Mouse (Mus musculus): Measurements from ENCODE around the gene Gabarapl1.

Gene Gabarapl1

GRCm38 (mm10) chr6:129535723-129536122 is 2.8 kb downstream of the Gabarapl1 start:
- no peak for DNase-seq (ENCODE audit: low spot score in 2 of 2)

- DNase-seq (ENCODE audit: low spot score in 2 of 2) = no peak
These were observed 5.6 kb downstream of the Gabarapl1 start for GRCm38 (mm10) chr6:129538555-129538954.

- no peak for DNase-seq (ENCODE audit: low spot score in 2 of 2)
These were observed 9.0 kb downstream of the Gabarapl1 start for GRCm38 (mm10) chr6:129541931-129542330.

GRCm38 (mm10) chr6:129542540-129542939 is 9.6 kb downstream of the Gabarapl1 start:
- DNase-seq (ENCODE audit: low spot score in 2 of 2) = no peak

GRCm38 (mm10) chr6:129543709-129544606 is 11.0 kb downstream of the Gabarapl1 start:
- peak; percentile 44 to 74 for DNase-seq (ENCODE audit: low spot score in 2 of 2)

GRCm38 (mm10) chr6:129547277-129547676 is 14.3 kb downstream of the Gabarapl1 start:
- no peak for DNase-seq (ENCODE audit: low spot score in 2 of 2)

GRCm38 (mm10) chr6:129548009-129548408 is 15.0 kb downstream of the Gabarapl1 start:
- no peak for DNase-seq (ENCODE audit: low spot score in 2 of 2)

GRCm38 (mm10) chr6:129557298-129558023 is 24.5 kb downstream of the Gabarapl1 start:
- no peak for DNase-seq (ENCODE audit: low spot score in 2 of 2)

GRCm38 (mm10) chr6:129558946-129559640 is 26.1 kb downstream of the Gabarapl1 start:
- DNase-seq (ENCODE audit: low spot score in 2 of 2) = peak; percentile 58 to 82

- no peak for DNase-seq (ENCODE audit: low spot score in 2 of 2)
These were observed 26.7 kb downstream of the Gabarapl1 start for GRCm38 (mm10) chr6:129559641-129560027.

- DNase-seq (ENCODE audit: low spot score in 2 of 2) = no peak
These were observed 32.3 kb downstream of the Gabarapl1 start for GRCm38 (mm10) chr6:129565257-129565656.

GRCm38 (mm10) chr6:129575315-129575714 is 42.4 kb downstream of the Gabarapl1 start:
- no peak for DNase-seq (ENCODE audit: low spot score in 2 of 2)

GRCm38 (mm10) chr6:129577605-129578004 is 44.6 kb downstream of the Gabarapl1 start, which contains the start of gene Klre1:
TSS of gene Klre1 (plus strand) at chr6:129577905.
- DNase-seq (ENCODE audit: low spot score in 2 of 2) = no peak

- DNase-seq (ENCODE audit: low spot score in 2 of 2) = no peak
These were observed 48.3 kb downstream of the Gabarapl1 start for GRCm38 (mm10) chr6:129581274-129581673.

- DNase-seq (ENCODE audit: low spot score in 2 of 2) = no peak
These were observed 48.9 kb downstream of the Gabarapl1 start for GRCm38 (mm10) chr6:129581896-129582295.

- DNase-seq (ENCODE audit: low spot score in 2 of 2) = no peak
These were observed 50.1 kb downstream of the Gabarapl1 start for GRCm38 (mm10) chr6:129583014-129583413.

GRCm38 (mm10) chr6:129591508-129591907 is 58.5 kb downstream of the Gabarapl1 start, which contains the start of gene Klrd1:
TSS of gene Klrd1 (plus strand) at chr6:129591782.
- DNase-seq (ENCODE audit: low spot score in 2 of 2) = no peak

Data from spleen, postnatal 4 days (tissue).